Mouse (Mus musculus): ENCODE results near the gene Myom1.

The Myom1 gene

GRCm38 (mm10) chr17:71144322-71145116 lies 142.1 kb downstream of the Myom1 start:
- no peak for DNase-seq

- no peak for DNase-seq
Measured at GRCm38 (mm10) chr17:71145248-71145961, 143.0 kb downstream of the Myom1 start.

DNA sequence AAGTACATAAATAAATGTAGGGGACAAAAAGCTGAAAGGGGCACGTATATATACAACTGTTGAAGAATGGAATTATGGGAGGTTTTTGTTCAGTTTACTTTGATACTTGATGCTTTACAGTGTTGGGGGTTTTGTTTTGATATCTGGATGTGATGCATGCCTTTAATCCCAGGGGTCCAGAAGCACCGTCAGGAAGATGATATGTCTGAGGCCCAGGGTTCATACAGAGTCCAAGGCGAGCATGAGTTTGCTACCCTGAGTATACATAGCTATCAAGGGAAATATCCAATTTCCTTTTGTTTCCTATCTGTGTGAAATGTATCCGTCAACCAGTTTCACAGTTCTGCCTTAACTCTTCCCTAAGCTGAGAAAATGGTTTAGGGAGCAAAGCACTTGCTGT lies 150.9 kb downstream of the Myom1 start:
- DNase-seq: no peak

DNA sequence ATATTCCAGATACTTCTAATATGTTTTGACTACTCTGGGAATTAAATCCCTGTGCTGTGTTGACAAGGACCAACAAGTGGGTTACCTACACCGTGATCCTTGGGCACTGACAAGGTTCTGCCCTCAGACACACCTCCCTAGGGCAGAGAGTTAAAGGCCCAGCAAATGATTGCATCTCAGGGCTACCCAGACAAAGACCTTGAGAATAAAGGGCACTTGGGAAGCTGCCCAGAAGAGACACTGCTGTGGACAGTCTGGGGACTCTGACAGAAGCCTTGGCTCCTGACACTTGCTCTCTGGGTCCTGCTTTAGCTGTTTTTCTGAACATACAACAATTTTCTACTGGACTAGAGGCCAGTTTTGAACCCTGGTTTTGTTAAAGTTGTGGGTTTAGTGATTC lies 152.8 kb downstream of the Myom1 start:
- no peak for DNase-seq

DNA sequence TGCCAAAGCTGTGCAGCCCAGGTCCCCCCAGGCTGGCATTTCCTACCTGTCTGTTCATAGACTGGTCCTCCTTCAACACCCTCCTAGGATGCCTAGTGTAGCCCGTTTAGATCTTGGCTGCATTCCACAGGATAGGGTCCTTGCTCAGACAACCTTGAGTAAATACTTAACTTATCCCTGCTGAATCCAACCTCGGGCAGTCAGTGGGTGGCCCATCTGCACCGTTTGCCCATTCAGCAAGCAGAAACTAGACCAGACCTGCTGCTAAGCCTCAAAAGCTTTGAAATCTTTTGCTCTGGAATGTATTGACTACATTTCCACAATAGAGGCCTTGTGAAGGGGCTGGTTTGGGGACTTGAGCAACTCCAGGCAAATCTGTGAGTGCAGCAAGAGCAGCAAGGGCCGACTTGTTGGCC lies 156.7 kb downstream of the Myom1 start:
- DNase-seq: no peak

GRCm38 (mm10) chr17:71159720-71160119 lies 157.3 kb downstream of the Myom1 start:
- no peak for DNase-seq

DNA sequence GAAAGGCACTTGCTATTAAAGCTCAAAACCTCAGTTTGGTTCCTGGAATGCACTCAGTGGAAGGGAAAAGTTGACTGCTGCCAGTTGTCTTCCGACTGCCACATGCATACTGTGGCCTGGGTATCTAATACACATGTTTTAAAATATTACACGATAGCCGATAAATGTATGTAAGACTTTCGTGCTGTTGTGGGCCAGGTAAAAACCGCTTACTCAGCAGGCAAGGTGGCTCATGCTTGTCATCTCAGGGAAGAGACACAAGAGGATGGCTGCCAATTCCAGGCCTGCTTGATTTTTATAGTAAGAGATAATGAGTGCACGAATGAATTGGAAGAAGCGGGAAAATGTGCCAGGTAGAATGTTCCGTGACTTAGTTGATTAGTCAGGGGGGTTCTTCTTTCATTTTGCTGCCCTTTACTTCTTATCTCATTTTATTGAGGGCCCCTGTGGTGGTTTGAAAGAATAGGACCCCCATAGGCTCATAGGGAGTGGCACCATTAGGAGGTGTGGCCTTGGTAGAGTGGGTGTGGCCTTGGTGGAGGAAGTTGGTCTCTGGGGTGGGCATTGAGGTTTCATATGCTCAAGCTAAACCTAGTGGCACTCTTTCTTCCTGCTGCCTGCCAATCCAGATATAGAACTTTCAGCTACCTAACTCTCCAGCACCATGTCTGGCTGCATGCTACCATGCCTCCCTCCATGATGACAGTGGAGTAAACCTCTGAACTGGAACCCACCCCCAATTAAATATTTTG lies 158.0 kb downstream of the Myom1 start:
- DNase-seq: no peak

GRCm38 (mm10) chr17:71164991-71165390 lies 162.6 kb downstream of the Myom1 start:
- no peak for DNase-seq

GRCm38 (mm10) chr17:71168205-71168815 lies 165.9 kb downstream of the Myom1 start:
- DNase-seq: no peak

GRCm38 (mm10) chr17:71168846-71169245 lies 166.4 kb downstream of the Myom1 start:
- no peak for DNase-seq

DNA sequence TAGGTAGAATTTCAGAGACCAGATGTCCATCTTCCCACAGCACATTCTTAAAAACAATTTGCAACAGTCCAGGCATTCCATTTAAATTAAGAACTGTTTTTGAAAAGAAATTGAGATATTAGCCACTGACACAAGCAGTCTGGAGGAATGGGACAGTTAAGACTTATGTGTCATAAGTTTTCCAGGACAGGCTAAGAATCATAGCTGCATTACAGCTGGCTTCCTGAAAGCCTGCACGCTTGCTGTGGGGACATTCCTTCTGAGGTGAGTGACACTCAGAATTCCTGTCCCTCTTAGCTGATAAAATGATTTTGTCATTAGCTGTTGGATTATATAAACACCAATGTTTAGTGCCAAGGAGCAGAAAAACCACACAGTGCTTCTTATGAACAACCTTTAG lies 167.2 kb downstream of the Myom1 start:
- no peak for DNase-seq

- no peak for DNase-seq
Measured at GRCm38 (mm10) chr17:71171161-71171560, 168.7 kb downstream of the Myom1 start.
